Mouse (Mus musculus) erythroblast, embryonic 14.5 days (primary cell): Measurements from ENCODE around the gene Vmn1r86.

Experiments used
- GATA1 ChIP-seq: IDR thresholded peaks from 2 replicates; pipeline ENCODE4 v1.6.1; 2012; ENCODE audit warnings: low read length, inconsistent platforms, mixed read lengths
- TAL1 ChIP-seq: IDR thresholded peaks from 3 replicates; pipeline ENCODE4 v1.6.1; 2012; ENCODE audit warnings: low read length, inconsistent platforms, mixed read lengths

DNA sequence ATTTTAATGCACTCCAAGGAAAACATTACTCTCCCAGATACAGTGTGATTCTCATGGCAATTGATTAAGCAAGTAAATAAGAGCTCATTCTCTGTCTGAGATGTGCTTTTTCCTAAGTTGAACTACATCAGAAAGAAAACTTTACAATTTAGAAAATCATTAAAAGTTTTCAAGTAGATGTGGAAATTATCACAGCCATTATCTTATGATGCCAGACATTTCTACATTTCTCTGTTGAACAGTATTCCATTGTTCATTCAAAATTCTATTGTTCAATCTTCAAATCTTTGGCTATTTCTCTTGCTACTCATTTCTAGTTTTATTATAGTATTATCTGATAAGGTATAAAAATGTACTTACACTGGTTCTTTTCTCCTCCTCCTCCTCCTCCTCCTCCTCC lies at the start of gene Vmn1r86:
- no peak for TF ChIP-seq GATA1
- no peak for TF ChIP-seq TAL1
